Mouse (Mus musculus): ENCODE measurements at regions not wholly inside any gene's neighbourhood (a gene's known extent, or its start where the extent isn't known, plus 50 kb on each side); places are given as distances from the start of the nearest gene placed in this dataset.

DNA sequence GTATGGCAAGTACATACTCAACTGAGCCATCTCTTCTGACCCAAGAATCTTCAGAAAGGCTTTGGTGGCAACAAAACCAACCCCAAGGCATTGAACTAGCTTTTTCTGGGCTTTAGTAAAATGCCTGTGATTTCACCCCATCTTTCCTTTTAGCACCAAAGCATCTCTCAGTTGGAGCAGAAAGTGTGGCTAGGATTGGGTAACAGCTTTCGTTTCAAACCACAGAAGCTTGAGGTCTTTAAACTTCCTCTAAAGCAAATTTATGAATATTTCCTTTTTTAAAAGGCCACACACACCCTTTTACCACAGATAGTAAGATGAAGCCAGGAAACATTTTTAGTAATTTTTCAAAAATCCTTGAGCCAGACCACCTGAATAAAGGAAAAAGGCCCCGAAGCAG is 178.1 kb upstream of the Kbtbd8 start:
- no peak for TF ChIP-seq CTCF (IDR thresholded peaks at IDR 0.05; ENCODE audit: control insufficient read depth, insufficient read depth, low read length)
- TF ChIP-seq POLR2A (IDR thresholded peaks at IDR 0.05; ENCODE audit: borderline replicate concordance, control insufficient read depth, low read depth, low read length): no peak

Data from bone marrow, adult 2 months (tissue).